ENCODE assay signal across 30 mouse cellular contexts in genomic region chr9:72825511-72825910, GRCm38 (mm10). TPM values are rescaled to one million over a fixed set of nuclear protein-coding genes. Genes with fewer than 3 reads are reported as not detected.
A peak's percentile ranks its signal among the peaks of the same experiment; 100 is the strongest.
DNase-seq lines count a peak whose midpoint lies in the region; ATAC-seq lines count a peak whose summit lies in the region.
"Had no signal": no experiment of that assay in that cellular context is flagged by ENCODE, and none has a peak within 500 bp of the region (broad histone marks: within the 10 kb centered on the region; RNA-seq: fewer than 3 reads in every experiment).

No protein-coding gene starts in this region.

- 13% methylated on average over 4 of the region's 4 CpGs for WGBS in heart, embryonic 10.5 days
- 12% methylated on average over 4 of the region's 4 CpGs for WGBS in hindbrain, embryonic 12.5 days
- 21% methylated on average over 4 of the region's 4 CpGs for WGBS in hindbrain, embryonic 13.5 days
- WGBS in embryonic facial prominence, embryonic 12.5 days: 20% methylated on average over 4 of the region's 4 CpGs

- H3K27me3 ChIP-seq in heart, embryonic 10.5 days (ENCODE audit: insufficient read depth, poor library complexity, severe bottlenecking): no peaks in the 10 kb centered on the region
- H3K27me3 ChIP-seq in hindbrain, embryonic 12.5 days: no peaks in the 10 kb centered on the region
- H3K27me3 ChIP-seq in hindbrain, embryonic 13.5 days: no peaks in the 10 kb centered on the region
- no peaks in the 10 kb centered on the region for H3K27me3 ChIP-seq in embryonic facial prominence, embryonic 12.5 days
- H3K27me3 ChIP-seq: CH12.LX; liver, embryonic 13.5 days; midbrain, embryonic 15.5 days; neural tube, embryonic 13.5 days had no signal

- DNase-seq in heart, embryonic 10.5 days (ENCODE audit: low spot score): no peak
- no peak for DNase-seq in heart, adult 18-20 months
- DNase-seq in layer of hippocampus, postnatal 14 days (ENCODE audit: low spot score in 2 of 2): no peak
- DNase-seq: adrenal gland, adult 8-10 months; B cell, adult 2 months; cerebellum, adult 11-12 months; cerebellum, postnatal 10 days; gastrocnemius, postnatal 25 days; heart, adult 2 months; heart, postnatal 14 days; kidney, postnatal 25 days; liver, embryonic 13.5 days; lung, adult 2 months; right cerebral cortex, postnatal 25 days; spleen, adult 18-20 months had no signal

- no peaks in the 10 kb centered on the region for H3K9me3 ChIP-seq in heart, embryonic 10.5 days
- no peaks in the 10 kb centered on the region for H3K9me3 ChIP-seq in hindbrain, embryonic 12.5 days (replicated peaks)
- H3K9me3 ChIP-seq in hindbrain, embryonic 13.5 days: no peaks in the 10 kb centered on the region
- H3K9me3 ChIP-seq in embryonic facial prominence, embryonic 12.5 days: no peaks in the 10 kb centered on the region
- H3K9me3 ChIP-seq: liver, embryonic 13.5 days; midbrain, embryonic 15.5 days; neural tube, embryonic 13.5 days had no signal

- ATAC-seq in hindbrain, embryonic 12.5 days (ENCODE audit: low FRiP score): no peak
- ATAC-seq in hindbrain, embryonic 13.5 days (ENCODE audit: low FRiP score): no peak
- ATAC-seq in embryonic facial prominence, embryonic 12.5 days (ENCODE audit: insufficient number of reproducible peaks, insufficient read depth, low FRiP score, low TSS enrichment): no peak
- ATAC-seq in erythroid progenitor cell, adult 5-6 weeks (replicated peaks; ENCODE audit: low FRiP score, poor library complexity, severe bottlenecking): no peak
- ATAC-seq: activated CD4-positive, CD25-positive, alpha-beta regulatory T cell, adult 4 months; forebrain, embryonic 16.5 days; intestine, postnatal 0 days; midbrain, embryonic 15.5 days had no signal

- H3K4me1 ChIP-seq in heart, embryonic 10.5 days: peaks cover 32% of the 10 kb centered on the region
- peaks cover 32% of the 10 kb centered on the region for H3K4me1 ChIP-seq in hindbrain, embryonic 12.5 days
- peaks cover 37% of the 10 kb centered on the region for H3K4me1 ChIP-seq in hindbrain, embryonic 13.5 days (replicated peaks)
- peaks cover 31% of the 10 kb centered on the region for H3K4me1 ChIP-seq in embryonic facial prominence, embryonic 12.5 days

- H3K4me3 ChIP-seq in heart, embryonic 10.5 days: no peak overlapping the region
- H3K4me3 ChIP-seq in hindbrain, embryonic 12.5 days: no peak overlapping the region
- no peak overlapping the region for H3K4me3 ChIP-seq in hindbrain, embryonic 13.5 days
- H3K4me3 ChIP-seq in embryonic facial prominence, embryonic 12.5 days: no peak overlapping the region
- H3K4me3 ChIP-seq: erythroblast, embryonic 14.5 days; heart, adult 2 months; layer of hippocampus, adult 2 months; liver, embryonic 13.5 days; midbrain, embryonic 15.5 days; myocyte; neural tube, embryonic 13.5 days had no signal

- no peak overlapping the region for H3K4me2 ChIP-seq in hindbrain, embryonic 12.5 days (replicated peaks)
- H3K4me2 ChIP-seq in hindbrain, embryonic 13.5 days: no peak overlapping the region
- no peak overlapping the region for H3K4me2 ChIP-seq in embryonic facial prominence, embryonic 12.5 days (replicated peaks)
- H3K4me2 ChIP-seq: liver, embryonic 13.5 days; midbrain, embryonic 15.5 days; neural tube, embryonic 13.5 days had no signal

- H3K27ac ChIP-seq in heart, embryonic 10.5 days: peak overlapping the region; percentile 57; the same call in 1 of the 2 replicates
- H3K27ac ChIP-seq in hindbrain, embryonic 12.5 days: peak overlapping the region; percentile 7; the same call in 1 of the 2 replicates
- H3K27ac ChIP-seq in hindbrain, embryonic 13.5 days: no peak overlapping the region
- H3K27ac ChIP-seq in embryonic facial prominence, embryonic 12.5 days: 0 out of 2 replicates have a peak overlapping the region, but pooled peaks have one; percentile 23
- H3K27ac ChIP-seq: heart, adult 2 months; layer of hippocampus, adult 2 months; liver, embryonic 13.5 days; midbrain, embryonic 15.5 days; neural tube, embryonic 13.5 days had no signal

- peaks cover 10% of the 10 kb centered on the region for H3K36me3 ChIP-seq in heart, embryonic 10.5 days
- no peaks in the 10 kb centered on the region for H3K36me3 ChIP-seq in hindbrain, embryonic 12.5 days
- H3K36me3 ChIP-seq in hindbrain, embryonic 13.5 days: no peaks in the 10 kb centered on the region
- H3K36me3 ChIP-seq in embryonic facial prominence, embryonic 12.5 days: no peaks in the 10 kb centered on the region
- H3K36me3 ChIP-seq: liver, embryonic 13.5 days; midbrain, embryonic 15.5 days; neural tube, embryonic 13.5 days had no signal

- no peak overlapping the region for H3K9ac ChIP-seq in hindbrain, embryonic 12.5 days
- no peak overlapping the region for H3K9ac ChIP-seq in hindbrain, embryonic 13.5 days
- H3K9ac ChIP-seq in embryonic facial prominence, embryonic 12.5 days: no peak overlapping the region
- H3K9ac ChIP-seq: liver, embryonic 13.5 days; midbrain, embryonic 15.5 days; neural tube, embryonic 13.5 days had no signal

RNA-seq across cellular contexts. Expression of gene Prtg, which starts 18.8 kb away (rescaled TPM):
- 7.6 and 11.1 TPM in 2 replicates for polyA plus RNA-seq in heart, embryonic 10.5 days (2016; fragmentation: Nextera tagmentation; extraction: Ambion mirVana)
- under 1 TPM in 1 of 2 experiments, not detected in 1; 0.02 TPM for total RNA-seq in heart, adult 18-20 months (2021)
- polyA plus RNA-seq in hindbrain, embryonic 12.5 days (2016; fragmentation: Nextera tagmentation; extraction: Ambion mirVana): 2.1 and 2.2 TPM in 2 replicates
- 0.72 and 0.74 TPM in 2 replicates for polyA plus RNA-seq in hindbrain, embryonic 13.5 days (2015; fragmentation: Nextera tagmentation; extraction: Ambion mirVana)
- polyA plus RNA-seq in embryonic facial prominence, embryonic 12.5 days (2016; fragmentation: Nextera tagmentation; extraction: Ambion mirVana): 1.8 and 2.1 TPM in 2 replicates
- total RNA-seq in erythroid progenitor cell, adult 5-6 weeks (2015; ENCODE audit: low replicate concordance): not detected in 2 replicates
- total RNA-seq in erythroid progenitor cell, adult 5-6 weeks (2017; ENCODE audit: low replicate concordance): not detected in 2 replicates
- total RNA-seq in layer of hippocampus, postnatal 14 days (2021): 1 to 10 TPM in 1 of 2 experiments, under 1 TPM in 1; 0.90 to 1.0 TPM
- total RNA-seq: CH12.LX; megakaryocyte, adult 5-6 weeks; MEL had no signal
- polyA plus RNA-seq: activated CD4-positive, CD25-positive, alpha-beta regulatory T cell, adult 4 months; erythroblast, embryonic 14.5 days had no signal
